18 mouse cellular contexts compared by ENCODE assay signal in genomic region chr5:13636237-13636636, GRCm38 (mm10).
A peak's percentile ranks its signal among the peaks of the same experiment; 100 is the strongest.
DNase-seq lines count a peak whose midpoint lies in the region; ATAC-seq lines count a peak whose summit lies in the region.
"Had no signal": no experiment of that assay in that cellular context is flagged by ENCODE, and none has a peak within 500 bp of the region (broad histone marks: within the 10 kb centered on the region; RNA-seq: fewer than 3 reads in every experiment).

No protein-coding gene starts in this region.

- H3K36me3 ChIP-seq in forebrain, embryonic 14.5 days (ENCODE audit: control insufficient read depth, insufficient read depth, low read length) = no peaks in the 10 kb centered on the region
- H3K36me3 ChIP-seq in forebrain, embryonic 10.5 days (replicated peaks) = no peaks in the 10 kb centered on the region
- H3K36me3 ChIP-seq in limb, embryonic 13.5 days = no peaks in the 10 kb centered on the region
- no peaks in the 10 kb centered on the region for H3K36me3 ChIP-seq in limb, embryonic 10.5 days
- no peaks in the 10 kb centered on the region for H3K36me3 ChIP-seq in forebrain, embryonic 16.5 days (ENCODE audit: control insufficient read depth, insufficient read depth)
- H3K36me3 ChIP-seq: heart, embryonic 12.5 days; hindbrain, embryonic 10.5 days had no signal

- H3K4me1 ChIP-seq in forebrain, embryonic 14.5 days (ENCODE audit: control insufficient read depth, insufficient read depth, low read length) = no peaks in the 10 kb centered on the region
- peaks cover 3% of the 10 kb centered on the region; the same call in 1 of the 2 replicates for H3K4me1 ChIP-seq in forebrain, embryonic 10.5 days
- peaks cover 4% of the 10 kb centered on the region; the same call in 1 of the 2 replicates for H3K4me1 ChIP-seq in limb, embryonic 13.5 days
- H3K4me1 ChIP-seq in limb, embryonic 10.5 days = no peaks in the 10 kb centered on the region
- no peaks in the 10 kb centered on the region for H3K4me1 ChIP-seq in forebrain, embryonic 16.5 days (replicated peaks; ENCODE audit: control insufficient read depth, insufficient read depth, low read length)
- H3K4me1 ChIP-seq: heart, embryonic 12.5 days; hindbrain, embryonic 10.5 days had no signal

- no peaks in the 10 kb centered on the region for H3K9me3 ChIP-seq in forebrain, embryonic 14.5 days (replicated peaks; ENCODE audit: control insufficient read depth, low read length)
- H3K9me3 ChIP-seq in forebrain, embryonic 10.5 days = no peaks in the 10 kb centered on the region
- no peaks in the 10 kb centered on the region for H3K9me3 ChIP-seq in limb, embryonic 13.5 days
- H3K9me3 ChIP-seq in limb, embryonic 10.5 days (replicated peaks) = no peaks in the 10 kb centered on the region
- no peaks in the 10 kb centered on the region for H3K9me3 ChIP-seq in forebrain, embryonic 16.5 days (ENCODE audit: control insufficient read depth, low read length)
- H3K9me3 ChIP-seq: heart, embryonic 12.5 days; hindbrain, embryonic 10.5 days had no signal

- no peaks in the 10 kb centered on the region for H3K27me3 ChIP-seq in forebrain, embryonic 14.5 days (replicated peaks; ENCODE audit: control insufficient read depth, insufficient read depth, low read length)
- peaks cover 10% of the 10 kb centered on the region; the same call in 1 of the 2 replicates for H3K27me3 ChIP-seq in forebrain, embryonic 10.5 days (ENCODE audit: poor library complexity, severe bottlenecking)
- no peaks in the 10 kb centered on the region for H3K27me3 ChIP-seq in limb, embryonic 13.5 days
- no peaks in the 10 kb centered on the region for H3K27me3 ChIP-seq in limb, embryonic 10.5 days (ENCODE audit: low read depth, poor library complexity, severe bottlenecking)
- no peaks in the 10 kb centered on the region for H3K27me3 ChIP-seq in forebrain, embryonic 16.5 days (replicated peaks; ENCODE audit: control insufficient read depth, insufficient read depth, low read length)
- H3K27me3 ChIP-seq: CH12.LX; heart, embryonic 12.5 days; Patski had no signal

- no peak overlapping the region for H3K4me3 ChIP-seq in forebrain, embryonic 14.5 days (ENCODE audit: low read depth, low read length)
- H3K4me3 ChIP-seq in forebrain, embryonic 10.5 days = no peak overlapping the region
- H3K4me3 ChIP-seq in limb, embryonic 13.5 days = no peak overlapping the region
- no peak overlapping the region for H3K4me3 ChIP-seq in limb, embryonic 10.5 days
- no peak overlapping the region for H3K4me3 ChIP-seq in forebrain, embryonic 16.5 days (replicated peaks; ENCODE audit: low read length)
- H3K4me3 ChIP-seq: heart, embryonic 12.5 days; hindbrain, embryonic 10.5 days had no signal

- no peak overlapping the region for H3K4me2 ChIP-seq in forebrain, embryonic 14.5 days (ENCODE audit: low read length)
- H3K4me2 ChIP-seq in limb, embryonic 13.5 days (replicated peaks) = no peak overlapping the region
- H3K4me2 ChIP-seq in forebrain, embryonic 16.5 days (ENCODE audit: low read length) = no peak overlapping the region
- H3K4me2 ChIP-seq: heart, embryonic 12.5 days; hindbrain, embryonic 14.5 days had no signal

- no peak for DNase-seq in forebrain, embryonic 14.5 days (ENCODE audit: low spot score)
- no peak for DNase-seq in forebrain, embryonic 10.5 days (ENCODE audit: extremely low spot score, low spot score)
- no peak for DNase-seq in limb, embryonic 10.5 days (ENCODE audit: low spot score)
- DNase-seq: adrenal gland, postnatal 14 days; cerebellum, adult 18-20 months; cerebellum, adult 9-11 months; cerebellum, postnatal 36 days; gastrocnemius, postnatal 14 days had no signal

- H3K27ac ChIP-seq in forebrain, embryonic 14.5 days (ENCODE audit: low read depth, low read length) = no peak overlapping the region
- no peak overlapping the region for H3K27ac ChIP-seq in forebrain, embryonic 10.5 days
- no peak overlapping the region for H3K27ac ChIP-seq in limb, embryonic 13.5 days
- H3K27ac ChIP-seq in limb, embryonic 10.5 days = no peak overlapping the region
- H3K27ac ChIP-seq in forebrain, embryonic 16.5 days (ENCODE audit: low read length) = no peak overlapping the region
- H3K27ac ChIP-seq: hindbrain, embryonic 10.5 days; hindbrain, embryonic 14.5 days had no signal

- H3K9ac ChIP-seq in forebrain, embryonic 14.5 days (ENCODE audit: low read length) = no peak overlapping the region
- no peak overlapping the region for H3K9ac ChIP-seq in limb, embryonic 13.5 days
- H3K9ac ChIP-seq in forebrain, embryonic 16.5 days (replicated peaks; ENCODE audit: low read depth, low read length) = no peak overlapping the region
- H3K9ac ChIP-seq: heart, embryonic 12.5 days; hindbrain, embryonic 14.5 days had no signal

- WGBS in forebrain, embryonic 14.5 days = 46% methylated on average over 3 of the region's 3 CpGs
- WGBS in forebrain, embryonic 10.5 days = 74% methylated on average over 3 of the region's 3 CpGs
- WGBS in limb, embryonic 13.5 days = 39% methylated on average over 3 of the region's 3 CpGs
- 81% methylated on average over 3 of the region's 3 CpGs for WGBS in limb, embryonic 10.5 days
- WGBS in forebrain, embryonic 16.5 days = 34% methylated on average over 3 of the region's 3 CpGs

- peak; percentile 26; the same call in 1 of the 2 replicates for ATAC-seq in forebrain, embryonic 14.5 days
- ATAC-seq in limb, embryonic 13.5 days (ENCODE audit: low FRiP score, low read depth) = peak; percentile 57
- ATAC-seq in forebrain, embryonic 16.5 days = peak; percentile 89
- ATAC-seq in erythroid progenitor cell, adult 5-6 weeks (replicated peaks; ENCODE audit: low FRiP score, poor library complexity, severe bottlenecking) = no peak
- ATAC-seq: activated CD4-positive, CD25-positive, alpha-beta regulatory T cell, adult 4 months; intestine, embryonic 16.5 days; Patski had no signal
